Mouse (Mus musculus): ENCODE measurements around the gene AW209491.

- TF ChIP-seq TCF12 (IDR thresholded peaks at IDR 0.05; ENCODE audit: insufficient read depth, poor library complexity, severe bottlenecking): no peak
- no peak for TF ChIP-seq E2F4 (IDR thresholded peaks at IDR 0.05; ENCODE audit: insufficient read depth)
These were observed 10.0 kb downstream of the AW209491 start for GRCm38 (mm10) chr13:14639998-14640397.

All from myocyte (in vitro differentiated cells).